Mouse (Mus musculus): ENCODE measurements around the gene Glyat. TPM values are rescaled to one million over a fixed set of nuclear protein-coding genes. Genes with fewer than 3 reads are reported as not detected.

The Glyat gene
- total and polyA plus RNA-seq, 3 experiments: not detected

DNA sequence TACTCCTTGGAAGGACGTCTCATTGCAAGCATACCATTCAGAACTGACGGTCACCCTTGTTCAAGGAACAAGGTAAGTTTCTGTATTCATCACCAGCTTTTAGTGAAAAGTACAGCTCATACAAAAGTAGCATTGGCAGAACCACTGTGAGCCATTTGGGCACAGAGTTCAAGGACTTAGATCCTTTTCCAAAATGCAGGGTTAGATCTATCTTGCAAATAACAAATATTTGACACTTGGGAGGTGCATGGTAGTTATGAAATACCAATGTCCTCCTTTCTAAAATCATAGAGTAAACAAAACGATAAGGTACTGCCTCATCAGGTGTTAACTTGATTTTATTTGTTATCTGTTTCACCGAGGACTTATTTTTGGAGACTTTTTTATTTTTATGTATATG is 37.9 kb downstream of the Glyat start:
- no peaks in the 10 kb centered on the region for H3K9me3 ChIP-seq (replicated peaks; ENCODE audit: low read length)
- dilution Hi-C loops (cut with MboI; ENCODE audit: extremely low pct_ligation_motif_present, extremely low pct_unique_long_range_greater_than_20kb, low sequenced_read_pairs) (no loop called here), in situ Hi-C loops (cut with MboI; ENCODE audit: low pct_ligation_motif_present, low pct_unique_long_range_greater_than_20kb, low sequenced_read_pairs) (no loop called here)
- no peaks in the 10 kb centered on the region for H3K79me2 ChIP-seq (replicated peaks; ENCODE audit: control insufficient read depth, extremely low read depth, insufficient read depth, poor library complexity, severe bottlenecking)
- H3K36me3 ChIP-seq (replicated peaks in 1 of 2; ENCODE audit: control insufficient read depth in 1 of 2, insufficient read depth in 1 of 2, low read length in 1 of 2): no peaks in the 10 kb centered on the region
- no peaks in the 10 kb centered on the region for H3K27me3 ChIP-seq (replicated peaks)
- H3K4me1 ChIP-seq (ENCODE audit: control insufficient read depth in 1 of 2, insufficient read depth in 2 of 2): no peaks in the 10 kb centered on the region
- no peak for DNase-seq (ENCODE audit: extremely low read depth)
- TF ChIP-seq ZMIZ1 (IDR thresholded peaks at IDR 0.05; ENCODE audit: low read depth, low read length): no peak
- no peak for TF ChIP-seq MEF2A (IDR thresholded peaks at IDR 0.05; ENCODE audit: borderline replicate concordance, low read depth, low read length)
- no peak for TF ChIP-seq UBTF (IDR thresholded peaks at IDR 0.05; ENCODE audit: low read depth, low read length)
- TF ChIP-seq ZKSCAN1 (IDR thresholded peaks at IDR 0.05; ENCODE audit: borderline replicate concordance, low read depth, low read length): no peak
- TF ChIP-seq NRF1 (IDR thresholded peaks at IDR 0.05; ENCODE audit: low read depth, low read length): no peak
- no peak for TF ChIP-seq NELFE (IDR thresholded peaks at IDR 0.05; ENCODE audit: low read depth, low read length)
- no peak for TF ChIP-seq BHLHE40 (IDR thresholded peaks at IDR 0.05; ENCODE audit: low read depth, low read length)
- H3K4me2 ChIP-seq (ENCODE audit: insufficient read depth, low read depth, poor library complexity, severe bottlenecking): no peak overlapping the region
- no peak overlapping the region for H3K27ac ChIP-seq (ENCODE audit: insufficient read depth, low read depth)
- H3K4me3 ChIP-seq (replicated peaks in 1 of 3; ENCODE audit: low read depth in 2 of 3, low read length in 2 of 3, poor library complexity in 1 of 3): no peak overlapping the region
- H3K9ac ChIP-seq (ENCODE audit: insufficient read depth, low read depth): no peak overlapping the region

- H3K4me2 ChIP-seq (ENCODE audit: insufficient read depth, low read depth, poor library complexity, severe bottlenecking): no peak within 1 kb of the TSS
- DNase-seq (ENCODE audit: extremely low read depth): no peak
- dilution Hi-C loops (cut with MboI; ENCODE audit: extremely low pct_ligation_motif_present, extremely low pct_unique_long_range_greater_than_20kb, low sequenced_read_pairs): no loop called here
Observed at GRCm38 (mm10) chr19:12677812-12678211, 44.7 kb downstream of the Glyat start, which contains the start of gene Olfr1443. TSS of gene Olfr1443 (plus strand) at chr19:12678112.

GRCm38 (mm10) chr19:12684638-12685037 is 51.5 kb downstream of the Glyat start:
- TF ChIP-seq TCF12 (IDR thresholded peaks at IDR 0.05; ENCODE audit: low read depth, low read length): no peak
- TF ChIP-seq ZC3H11A (IDR thresholded peaks at IDR 0.05; ENCODE audit: low read depth, low read length): no peak
- TF ChIP-seq JUND (conservative IDR thresholded peaks at IDR 0.05; ENCODE audit: low read depth, low read length): no peak
- no peak for TF ChIP-seq ELF1 (IDR thresholded peaks at IDR 0.05; ENCODE audit: low read depth, low read length)
- TF ChIP-seq PAX5 (IDR thresholded peaks at IDR 0.05; ENCODE audit: low read length): no peak
- TF ChIP-seq POLR2A (IDR thresholded peaks at IDR 0.05; ENCODE audit: low read depth, low read length): no peak
- TF ChIP-seq SIN3A (IDR thresholded peaks at IDR 0.05; ENCODE audit: low read length): no peak
- TF ChIP-seq MAFK (IDR thresholded peaks at IDR 0.05; ENCODE audit: insufficient replicate concordance, low read length): no peak
- no peak for TF ChIP-seq MAZ (IDR thresholded peaks at IDR 0.05; ENCODE audit: low read depth, low read length)
- TF ChIP-seq MYC (IDR thresholded peaks at IDR 0.05; ENCODE audit: low read depth, low read length): no peak
- Histone ChIP-seq H3K36me3 (replicated peaks in 1 of 2; ENCODE audit: control insufficient read depth in 1 of 2, insufficient read depth in 1 of 2, low read length in 1 of 2) (no peaks in the 10 kb centered on the region), H3K27me3 (replicated peaks) (no peaks in the 10 kb centered on the region), H3K4me1 (ENCODE audit: control insufficient read depth in 1 of 2, insufficient read depth in 2 of 2) (no peaks in the 10 kb centered on the region), H3K4me3 (replicated peaks in 1 of 3; ENCODE audit: low read depth in 2 of 3, low read length in 2 of 3, poor library complexity in 1 of 3) (no peak overlapping the region), H3K9me3 (replicated peaks; ENCODE audit: low read length) (no peaks in the 10 kb centered on the region), H3K9ac (ENCODE audit: insufficient read depth, low read depth) (no peak overlapping the region), H3K79me2 (replicated peaks; ENCODE audit: control insufficient read depth, extremely low read depth, insufficient read depth, poor library complexity, severe bottlenecking) (no peaks in the 10 kb centered on the region), H3K27ac (ENCODE audit: insufficient read depth, low read depth) (no peak overlapping the region), H3K4me2 (ENCODE audit: insufficient read depth, low read depth, poor library complexity, severe bottlenecking) (no peak overlapping the region)
- dilution Hi-C loops (cut with MboI; ENCODE audit: extremely low pct_ligation_motif_present, extremely low pct_unique_long_range_greater_than_20kb, low sequenced_read_pairs) (no loop called here), in situ Hi-C loops (cut with MboI; ENCODE audit: low pct_ligation_motif_present, low pct_unique_long_range_greater_than_20kb, low sequenced_read_pairs) (no loop called here)
- DNase-seq (ENCODE audit: extremely low read depth): no peak

More at GRCm38 (mm10) chr19:12677812-12678211, 44.7 kb downstream of the Glyat start, which contains the start of gene Olfr1443:
- Histone ChIP-seq H3K79me2 (replicated peaks; ENCODE audit: control insufficient read depth, extremely low read depth, insufficient read depth, poor library complexity, severe bottlenecking) (no peaks in the 10 kb centered on the region), H3K4me1 (ENCODE audit: control insufficient read depth in 1 of 2, insufficient read depth in 2 of 2) (no peaks in the 10 kb centered on the region), H3K27ac (ENCODE audit: insufficient read depth, low read depth) (no peak within 1 kb of the TSS), H3K27me3 (replicated peaks) (no peaks in the 10 kb centered on the region), H3K4me3 (replicated peaks in 1 of 3; ENCODE audit: low read depth in 2 of 3, low read length in 2 of 3, poor library complexity in 1 of 3) (no peak within 1 kb of the TSS), H3K36me3 (replicated peaks in 1 of 2; ENCODE audit: control insufficient read depth in 1 of 2, insufficient read depth in 1 of 2, low read length in 1 of 2) (no peaks in the 10 kb centered on the region), H3K9me3 (replicated peaks; ENCODE audit: low read length) (no peaks in the 10 kb centered on the region), H3K9ac (ENCODE audit: insufficient read depth, low read depth) (no peak within 1 kb of the TSS)
- in situ Hi-C loops (cut with MboI; ENCODE audit: low pct_ligation_motif_present, low pct_unique_long_range_greater_than_20kb, low sequenced_read_pairs): no loop called here
- TF ChIP-seq UBTF (IDR thresholded peaks at IDR 0.05; ENCODE audit: low read depth, low read length) (no peak), IRF4 (IDR thresholded peaks at IDR 0.05; ENCODE audit: low read depth, low read length) (no peak), GABPA (IDR thresholded peaks at IDR 0.05; ENCODE audit: insufficient replicate concordance, low read depth, low read length) (no peak), SIN3A (IDR thresholded peaks at IDR 0.05; ENCODE audit: low read length) (no peak), CTCF (conservative IDR thresholded peaks at IDR 0.05 in 1 of 2, IDR thresholded peaks at IDR 0.05 in 1 of 2; ENCODE audit: low read depth in 2 of 2, low read length in 2 of 2) (no peak), JUND (conservative IDR thresholded peaks at IDR 0.05; ENCODE audit: low read depth, low read length) (no peak), ZC3H11A (IDR thresholded peaks at IDR 0.05; ENCODE audit: low read depth, low read length) (no peak), CHD1 (IDR thresholded peaks at IDR 0.05; ENCODE audit: low read depth, low read length) (no peak), ELF1 (IDR thresholded peaks at IDR 0.05; ENCODE audit: low read depth, low read length) (no peak)

Measured in CH12.LX (cell line).